Mouse (Mus musculus): ENCODE measurements around the gene Cep170. TPM values are rescaled to one million over a fixed set of nuclear protein-coding genes. Genes with fewer than 3 reads are reported as not detected.

The Cep170 gene
- polyA plus RNA-seq, 1 experiment from 2014 or later = 7.3 TPM

- Histone ChIP-seq H3K27ac (replicated peaks) (no peak overlapping the region), H3K27me3 (no peaks in the 10 kb centered on the region), H3K36me3 (replicated peaks) (0 out of 2 replicates have a peak, but pooled peaks cover 6% of the 10 kb centered on the region), H3K4me2 (no peak overlapping the region), H3K9me3 (replicated peaks) (no peaks in the 10 kb centered on the region), H3K9ac (no peak overlapping the region), H3K4me1 (replicated peaks) (no peaks in the 10 kb centered on the region), H3K4me3 (replicated peaks) (no peak overlapping the region)
- no peak for ATAC-seq (ENCODE audit: insufficient read depth)
- WGBS (ENCODE audit: insufficient replicate concordance) = 74% methylated on average over 7 of the region's 7 CpGs
These were observed 64.2 kb downstream of the Cep170 start for GRCm38 (mm10) chr1:176749708-176750107.

DNA sequence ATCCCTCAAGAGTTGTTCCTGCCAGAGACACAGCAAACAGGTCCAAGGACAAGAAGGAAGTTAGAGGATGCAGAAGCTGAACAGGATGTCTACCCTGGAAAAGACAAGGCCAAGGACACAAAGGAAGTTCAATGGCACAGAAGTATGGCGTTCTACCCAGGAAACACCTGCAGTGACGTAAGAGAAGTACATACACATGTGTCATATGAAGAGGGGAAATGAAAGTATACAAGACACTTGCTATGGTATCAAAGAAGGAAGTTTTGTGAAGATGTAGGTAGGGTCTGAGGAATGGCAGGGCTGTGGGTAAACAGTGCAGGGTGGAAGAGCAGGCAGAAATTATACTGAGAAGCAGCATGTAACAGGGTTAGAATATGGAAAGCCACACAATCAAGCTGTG lies 81.0 kb downstream of the Cep170 start:
- ATAC-seq (ENCODE audit: insufficient read depth) = no peak
- peaks cover 31% of the 10 kb centered on the region; the same call in 1 of the 2 replicates for H3K36me3 ChIP-seq (replicated peaks)
- no peaks in the 10 kb centered on the region for H3K27me3 ChIP-seq
- H3K27ac ChIP-seq (replicated peaks) = no peak overlapping the region
- H3K4me2 ChIP-seq = no peak overlapping the region
- no peaks in the 10 kb centered on the region for H3K9me3 ChIP-seq (replicated peaks)
- 69% methylated on average over 2 of the region's 2 CpGs for WGBS (ENCODE audit: insufficient replicate concordance)
- no peak overlapping the region for H3K4me3 ChIP-seq (replicated peaks)
- no peaks in the 10 kb centered on the region for H3K4me1 ChIP-seq (replicated peaks)
- H3K9ac ChIP-seq = no peak overlapping the region

DNA sequence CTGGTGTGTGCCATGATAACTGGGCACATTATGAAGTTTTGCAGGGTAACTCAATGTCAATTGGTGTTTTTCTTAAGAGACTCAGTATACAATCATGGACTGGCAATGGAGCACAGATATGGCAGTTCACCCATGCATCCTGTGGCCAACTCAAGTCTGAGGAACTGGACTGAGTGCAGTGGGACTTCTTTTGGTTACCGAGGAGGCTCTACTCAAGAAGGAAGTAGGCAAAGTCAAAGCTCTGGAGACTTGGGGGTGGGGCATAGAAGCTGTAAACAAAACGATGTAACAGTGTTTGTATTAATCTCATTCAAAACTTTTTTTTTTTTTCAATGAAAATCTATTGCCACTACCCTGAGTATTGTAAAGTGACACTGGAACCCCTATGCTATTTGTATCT lies 83.3 kb downstream of the Cep170 start:
- Histone ChIP-seq H3K9me3 (replicated peaks) (no peaks in the 10 kb centered on the region), H3K9ac (no peak overlapping the region), H3K4me3 (replicated peaks) (no peak overlapping the region), H3K4me1 (replicated peaks) (no peaks in the 10 kb centered on the region), H3K27ac (replicated peaks) (no peak overlapping the region), H3K4me2 (no peak overlapping the region), H3K36me3 (replicated peaks) (peaks cover 20% of the 10 kb centered on the region; the same call in 1 of the 2 replicates), H3K27me3 (no peaks in the 10 kb centered on the region)
- WGBS (ENCODE audit: insufficient replicate concordance) = 45% methylated on average over 2 of the region's 2 CpGs
- ATAC-seq (ENCODE audit: insufficient read depth) = no peak

DNA sequence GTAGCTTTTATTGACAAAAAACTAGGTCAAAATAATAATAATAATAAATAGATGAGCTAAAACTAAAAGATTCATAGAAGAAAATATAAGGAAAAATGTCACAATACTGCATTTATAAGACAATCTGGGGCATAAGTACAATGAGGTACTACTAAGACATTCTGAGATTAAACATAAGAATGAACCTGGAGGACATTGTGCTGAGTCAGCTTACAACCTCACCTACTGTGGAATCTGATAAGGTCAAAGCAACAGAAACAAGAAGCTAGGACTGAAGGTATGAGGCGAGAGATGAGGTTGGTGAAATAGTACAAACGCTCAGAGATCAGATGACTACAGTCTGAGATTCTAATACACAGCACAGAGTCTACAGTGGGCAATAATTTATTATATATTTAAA lies 86.5 kb downstream of the Cep170 start:
- H3K27ac ChIP-seq (replicated peaks) = no peak overlapping the region
- 64% methylated on average over 2 of the region's 2 CpGs for WGBS (ENCODE audit: insufficient replicate concordance)
- no peak overlapping the region for H3K9ac ChIP-seq
- H3K27me3 ChIP-seq = no peaks in the 10 kb centered on the region
- H3K4me1 ChIP-seq (replicated peaks) = no peaks in the 10 kb centered on the region
- H3K4me3 ChIP-seq (replicated peaks) = no peak overlapping the region
- no peak overlapping the region for H3K4me2 ChIP-seq
- ATAC-seq (ENCODE audit: insufficient read depth) = no peak
- peaks cover 7% of the 10 kb centered on the region; the same call in 1 of the 2 replicates for H3K36me3 ChIP-seq (replicated peaks)
- no peaks in the 10 kb centered on the region for H3K9me3 ChIP-seq (replicated peaks)

DNA sequence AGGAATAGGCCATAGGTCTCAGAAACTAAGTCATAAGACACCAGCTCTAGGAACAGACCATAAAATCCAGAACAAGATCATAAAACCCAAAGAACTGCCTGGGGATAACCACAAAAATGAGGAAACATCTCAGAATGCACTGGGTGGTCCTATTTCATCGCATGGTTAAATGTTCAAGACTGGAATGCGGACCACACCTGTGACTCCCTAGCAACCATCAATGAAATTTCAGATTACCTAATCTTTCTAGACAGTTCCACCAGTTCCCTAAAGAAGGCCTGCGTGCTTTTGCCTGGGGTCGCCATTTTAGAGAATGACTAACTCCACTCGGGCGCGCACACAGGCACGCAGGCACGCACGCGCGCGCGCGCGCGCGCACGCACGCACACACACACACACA lies 89.1 kb downstream of the Cep170 start:
- Histone ChIP-seq H3K36me3 (replicated peaks) (no peaks in the 10 kb centered on the region), H3K27me3 (no peaks in the 10 kb centered on the region), H3K4me3 (replicated peaks) (no peak overlapping the region), H3K27ac (replicated peaks) (no peak overlapping the region), H3K9ac (no peak overlapping the region), H3K4me1 (replicated peaks) (no peaks in the 10 kb centered on the region), H3K4me2 (no peak overlapping the region), H3K9me3 (replicated peaks) (no peaks in the 10 kb centered on the region)
- no peak for ATAC-seq (ENCODE audit: insufficient read depth)
- WGBS (ENCODE audit: insufficient replicate concordance) = 78% methylated on average over 20 of the region's 20 CpGs

- Histone ChIP-seq H3K27ac (replicated peaks) (no peak overlapping the region), H3K4me3 (replicated peaks) (no peak overlapping the region), H3K9me3 (replicated peaks) (no peaks in the 10 kb centered on the region), H3K36me3 (replicated peaks) (no peaks in the 10 kb centered on the region), H3K27me3 (no peaks in the 10 kb centered on the region), H3K4me2 (no peak overlapping the region), H3K4me1 (replicated peaks) (no peaks in the 10 kb centered on the region), H3K9ac (no peak overlapping the region)
- ATAC-seq (ENCODE audit: insufficient read depth) = no peak
- WGBS (ENCODE audit: insufficient replicate concordance) = 62% methylated on average over 8 of the region's 8 CpGs
These were observed 89.8 kb downstream of the Cep170 start for GRCm38 (mm10) chr1:176723858-176724713.

DNA sequence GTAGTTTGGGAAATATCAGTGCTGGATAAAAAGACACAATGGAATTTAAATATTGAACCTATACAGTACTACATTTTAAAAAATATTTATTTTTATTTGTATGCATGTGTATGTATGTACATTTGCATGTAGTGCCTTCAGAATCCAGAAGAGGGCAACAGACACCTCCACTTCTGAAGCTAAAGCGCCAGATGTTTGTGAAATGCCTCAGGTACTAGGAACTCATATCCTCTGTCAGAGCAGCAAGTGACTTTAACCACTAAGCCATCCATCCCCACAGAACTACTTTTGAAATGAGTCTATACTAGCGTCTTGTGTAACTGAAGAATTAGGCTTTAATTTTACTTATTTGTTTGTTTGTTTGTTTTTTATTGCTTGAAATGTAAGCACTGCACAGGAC lies 101.4 kb downstream of the Cep170 start:
- no peak overlapping the region for H3K9ac ChIP-seq
- 23% methylated on average over 2 of the region's 2 CpGs for WGBS (ENCODE audit: insufficient replicate concordance)
- no peak for ATAC-seq (ENCODE audit: insufficient read depth)

GRCm38 (mm10) chr1:176700226-176700625 lies 113.6 kb downstream of the Cep170 start:
- WGBS (ENCODE audit: insufficient replicate concordance) = 69% methylated on average over 1 of the region's 1 CpGs
- Histone ChIP-seq H3K36me3 (replicated peaks) (no peaks in the 10 kb centered on the region), H3K27me3 (no peaks in the 10 kb centered on the region), H3K9ac (no peak overlapping the region), H3K4me3 (replicated peaks) (no peak overlapping the region), H3K4me1 (replicated peaks) (no peaks in the 10 kb centered on the region), H3K9me3 (replicated peaks) (no peaks in the 10 kb centered on the region), H3K4me2 (no peak overlapping the region), H3K27ac (replicated peaks) (no peak overlapping the region)
- no peak for ATAC-seq (ENCODE audit: insufficient read depth)

More for the DNA sequence above, 101.4 kb downstream of the Cep170 start:
- Histone ChIP-seq H3K4me1 (replicated peaks) (no peaks in the 10 kb centered on the region), H3K27me3 (no peaks in the 10 kb centered on the region), H3K4me3 (replicated peaks) (no peak overlapping the region), H3K27ac (replicated peaks) (no peak overlapping the region), H3K9me3 (replicated peaks) (no peaks in the 10 kb centered on the region), H3K4me2 (no peak overlapping the region), H3K36me3 (replicated peaks) (no peaks in the 10 kb centered on the region)

DNA sequence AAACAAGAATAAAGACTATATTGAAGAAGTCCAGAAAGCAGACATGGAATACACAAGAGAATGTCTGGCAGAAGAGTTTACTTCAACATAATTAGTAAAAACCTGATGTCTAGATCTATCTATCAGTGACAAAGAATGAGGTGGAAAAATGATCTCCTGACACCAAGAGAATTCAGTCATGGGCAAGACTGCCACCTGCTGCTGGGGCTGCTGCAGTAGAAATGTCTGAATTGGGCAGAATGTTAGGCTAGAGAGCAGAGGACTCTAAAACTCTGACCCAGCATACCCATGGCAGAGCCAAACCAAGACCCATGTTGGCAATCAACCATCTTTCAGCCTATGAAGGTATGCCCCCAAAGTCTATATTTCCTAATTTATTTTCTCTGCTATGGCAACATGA lies 114.1 kb downstream of the Cep170 start:
- no peaks in the 10 kb centered on the region for H3K36me3 ChIP-seq (replicated peaks)
- no peak overlapping the region for H3K27ac ChIP-seq (replicated peaks)
- H3K4me1 ChIP-seq (replicated peaks) = no peaks in the 10 kb centered on the region
- H3K27me3 ChIP-seq = no peaks in the 10 kb centered on the region
- no peak overlapping the region for H3K4me2 ChIP-seq
- no peak for ATAC-seq (ENCODE audit: insufficient read depth)
- no peak overlapping the region for H3K9ac ChIP-seq
- H3K9me3 ChIP-seq (replicated peaks) = no peaks in the 10 kb centered on the region
- no peak overlapping the region for H3K4me3 ChIP-seq (replicated peaks)

GRCm38 (mm10) chr1:176698647-176699046 lies 115.2 kb downstream of the Cep170 start:
- Histone ChIP-seq H3K27ac (replicated peaks) (no peak overlapping the region), H3K4me2 (no peak overlapping the region), H3K36me3 (replicated peaks) (no peaks in the 10 kb centered on the region), H3K4me1 (replicated peaks) (no peaks in the 10 kb centered on the region), H3K4me3 (replicated peaks) (no peak overlapping the region), H3K9ac (no peak overlapping the region), H3K27me3 (no peaks in the 10 kb centered on the region), H3K9me3 (replicated peaks) (no peaks in the 10 kb centered on the region)
- WGBS (ENCODE audit: insufficient replicate concordance) = 64% methylated on average over 3 of the region's 3 CpGs
- no peak for ATAC-seq (ENCODE audit: insufficient read depth)

DNA sequence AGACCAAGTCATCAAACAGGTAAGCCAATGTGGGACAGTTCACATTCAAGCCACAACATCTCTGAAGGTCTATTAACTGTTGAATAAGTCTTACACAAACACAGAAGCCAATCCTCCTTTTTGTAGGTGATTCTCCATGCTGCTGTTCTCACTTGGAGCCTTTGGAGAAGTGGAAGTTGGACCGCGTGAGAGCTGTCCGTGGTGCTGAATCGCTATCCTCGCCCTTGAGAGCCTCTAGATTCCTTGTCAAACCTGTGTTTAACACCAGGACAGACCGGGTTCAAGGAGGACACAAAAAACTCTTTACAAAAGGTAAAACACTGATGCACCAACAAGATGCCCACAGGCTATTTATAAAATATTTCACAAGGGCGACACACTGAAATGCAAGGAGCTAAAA lies 116.8 kb downstream of the Cep170 start:
- Histone ChIP-seq H3K9ac (no peak overlapping the region), H3K27ac (replicated peaks) (no peak overlapping the region), H3K4me2 (no peak overlapping the region), H3K36me3 (replicated peaks) (no peaks in the 10 kb centered on the region), H3K9me3 (replicated peaks) (no peaks in the 10 kb centered on the region), H3K4me1 (replicated peaks) (no peaks in the 10 kb centered on the region), H3K27me3 (no peaks in the 10 kb centered on the region), H3K4me3 (replicated peaks) (no peak overlapping the region)
- 17% methylated on average over 7 of the region's 7 CpGs for WGBS (ENCODE audit: insufficient replicate concordance)
- no peak for ATAC-seq (ENCODE audit: insufficient read depth)

DNA sequence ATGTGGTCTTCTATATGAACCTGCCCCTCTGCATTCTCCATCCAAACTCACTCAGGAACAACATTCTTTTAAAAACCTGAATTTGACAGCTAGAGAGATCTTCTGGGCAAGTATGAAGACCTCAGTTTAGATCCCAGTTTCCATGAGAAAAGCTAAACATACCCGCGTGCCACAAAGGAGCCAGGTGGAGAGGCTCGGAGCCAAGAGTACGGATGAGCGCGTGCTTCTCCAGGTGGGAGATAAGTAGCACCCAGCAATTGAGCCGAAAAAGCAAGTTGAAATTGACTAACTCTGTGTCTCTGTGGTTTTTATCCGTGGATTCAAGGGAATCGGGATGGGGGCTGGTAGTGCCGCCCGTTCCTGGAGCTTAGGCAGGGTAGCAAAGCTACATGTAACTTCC lies 122.8 kb downstream of the Cep170 start:
- H3K4me3 ChIP-seq (replicated peaks) = no peak overlapping the region
- H3K4me2 ChIP-seq = no peak overlapping the region
- H3K9ac ChIP-seq = no peak overlapping the region
- H3K4me1 ChIP-seq (replicated peaks) = no peaks in the 10 kb centered on the region
- ATAC-seq (ENCODE audit: insufficient read depth) = no peak
- no peak overlapping the region for H3K27ac ChIP-seq (replicated peaks)
- 78% methylated on average over 11 of the region's 11 CpGs for WGBS (ENCODE audit: insufficient replicate concordance)
- H3K36me3 ChIP-seq (replicated peaks) = no peaks in the 10 kb centered on the region
- no peaks in the 10 kb centered on the region for H3K9me3 ChIP-seq (replicated peaks)
- H3K27me3 ChIP-seq = no peaks in the 10 kb centered on the region
